Mouse (Mus musculus) right cerebral cortex, postnatal 10 days (tissue): ENCODE measurements around the gene Kcna3.
A peak's percentile ranks its signal among the peaks of the same experiment; 100 is the strongest.

Source experiments
- DNase-seq, 2 experiments: peaks; one replicate each; pipeline ENCODE4 v3.0.0; 2021; ENCODE audit warnings: low spot score in 2 of 2

Gene Kcna3

GRCm38 (mm10) chr3:107035521-107036457 is at the start of gene Kcna3:
Gene Kcna3 (plus strand): TSS chr3:107036169.
- DNase-seq = peak; percentile 88 to 89

GRCm38 (mm10) chr3:106991334-106991733 is 44.6 kb upstream of the Kcna3 start:
- no peak for DNase-seq

GRCm38 (mm10) chr3:106995347-106995746 is 40.6 kb upstream of the Kcna3 start:
- no peak for DNase-seq

GRCm38 (mm10) chr3:106996186-106996585 is 39.8 kb upstream of the Kcna3 start:
- no peak for DNase-seq

- DNase-seq = no peak
Observed at GRCm38 (mm10) chr3:106998370-106998769, 37.6 kb upstream of the Kcna3 start.

- DNase-seq = no peak
Observed at GRCm38 (mm10) chr3:107000165-107000564, 35.8 kb upstream of the Kcna3 start.

- DNase-seq = no peak
Observed at GRCm38 (mm10) chr3:107002249-107003123, 33.5 kb upstream of the Kcna3 start.

GRCm38 (mm10) chr3:107009329-107010076 is 26.5 kb upstream of the Kcna3 start:
- DNase-seq = no peak

- DNase-seq = peak; percentile 32 to 61
Observed at GRCm38 (mm10) chr3:107018286-107018685, 17.7 kb upstream of the Kcna3 start.

GRCm38 (mm10) chr3:107031547-107031946 is 4.4 kb upstream of the Kcna3 start:
- DNase-seq = no peak

GRCm38 (mm10) chr3:107034776-107035175 is 1.2 kb upstream of the Kcna3 start:
- no peak for DNase-seq

- DNase-seq = peak; percentile 68 to 74
Observed at GRCm38 (mm10) chr3:107036458-107037039, 580 bp downstream of the Kcna3 start.

- peak in 1 of 2 experiments; percentile 40 for DNase-seq
Observed at GRCm38 (mm10) chr3:107037105-107037504, 1.1 kb downstream of the Kcna3 start.

- peak; percentile 44 to 55 for DNase-seq
Observed at GRCm38 (mm10) chr3:107037536-107038155, 1.7 kb downstream of the Kcna3 start.

GRCm38 (mm10) chr3:107038156-107038536 is 2.2 kb downstream of the Kcna3 start:
- DNase-seq = no peak

- peak; percentile 84 to 91 for DNase-seq
Observed at GRCm38 (mm10) chr3:107038661-107039223, 2.8 kb downstream of the Kcna3 start.

GRCm38 (mm10) chr3:107039306-107039705 is 3.3 kb downstream of the Kcna3 start:
- no peak for DNase-seq

GRCm38 (mm10) chr3:107040408-107040807 is 4.4 kb downstream of the Kcna3 start:
- no peak for DNase-seq

GRCm38 (mm10) chr3:107041718-107042117 is 5.7 kb downstream of the Kcna3 start:
- DNase-seq = no peak

GRCm38 (mm10) chr3:107061468-107061867 is 25.5 kb downstream of the Kcna3 start:
- DNase-seq = peak in 1 of 2 experiments; percentile 8
